Mouse (Mus musculus) C3H10T1/2 (cell line): ENCODE results near the gene Igsf8. TPM values are rescaled to one million over a fixed set of nuclear protein-coding genes. Genes with fewer than 3 reads are reported as not detected.

ENCODE experiments used
- polyA plus RNA-seq, 2 experiments: library from polyadenylated mRNA; unstranded; fragments of >200 nt; fragmentation: generic; extraction: Trizol; gene quantifications; one replicate each; pipeline ENCODE4 v1.2.1; 2012; ENCODE audit warnings: missing spikeins in 2 of 2

The Igsf8 gene
- 10 to 100 TPM; 24.5 to 59.9 TPM for polyA plus RNA-seq

DNA sequence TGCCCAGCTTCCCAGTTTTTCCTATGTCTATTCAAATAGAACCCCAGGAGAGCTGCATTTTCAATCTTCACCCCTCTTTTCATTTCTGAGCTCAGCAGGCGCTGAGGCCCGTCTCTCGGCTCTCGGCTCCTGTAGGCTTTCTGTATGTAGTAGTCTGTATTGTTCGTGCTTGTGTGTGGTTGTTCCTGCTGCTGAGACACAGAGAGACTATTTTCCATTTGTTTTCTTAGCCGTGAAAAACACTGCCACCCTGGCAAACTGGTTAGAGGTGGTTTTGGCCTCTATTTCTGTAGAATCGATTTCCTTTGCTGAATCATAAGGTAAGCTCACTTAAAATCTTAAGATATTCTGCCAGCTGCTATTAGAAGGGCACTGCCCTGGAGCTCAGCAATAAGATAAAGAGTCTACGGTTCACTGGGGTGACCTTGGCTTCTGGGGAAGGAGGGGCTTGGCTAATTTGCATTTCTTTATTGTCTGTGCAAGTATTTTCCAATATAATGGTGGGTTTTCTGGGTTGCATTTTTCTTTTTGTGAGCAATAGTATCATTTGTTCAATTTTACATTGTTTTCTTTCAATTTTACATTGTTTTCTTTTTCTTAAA, at the start of gene Igsf8:
Igsf8 (plus strand) TSS at position 165 of the 602 bp plus-strand sequence.

DNA sequence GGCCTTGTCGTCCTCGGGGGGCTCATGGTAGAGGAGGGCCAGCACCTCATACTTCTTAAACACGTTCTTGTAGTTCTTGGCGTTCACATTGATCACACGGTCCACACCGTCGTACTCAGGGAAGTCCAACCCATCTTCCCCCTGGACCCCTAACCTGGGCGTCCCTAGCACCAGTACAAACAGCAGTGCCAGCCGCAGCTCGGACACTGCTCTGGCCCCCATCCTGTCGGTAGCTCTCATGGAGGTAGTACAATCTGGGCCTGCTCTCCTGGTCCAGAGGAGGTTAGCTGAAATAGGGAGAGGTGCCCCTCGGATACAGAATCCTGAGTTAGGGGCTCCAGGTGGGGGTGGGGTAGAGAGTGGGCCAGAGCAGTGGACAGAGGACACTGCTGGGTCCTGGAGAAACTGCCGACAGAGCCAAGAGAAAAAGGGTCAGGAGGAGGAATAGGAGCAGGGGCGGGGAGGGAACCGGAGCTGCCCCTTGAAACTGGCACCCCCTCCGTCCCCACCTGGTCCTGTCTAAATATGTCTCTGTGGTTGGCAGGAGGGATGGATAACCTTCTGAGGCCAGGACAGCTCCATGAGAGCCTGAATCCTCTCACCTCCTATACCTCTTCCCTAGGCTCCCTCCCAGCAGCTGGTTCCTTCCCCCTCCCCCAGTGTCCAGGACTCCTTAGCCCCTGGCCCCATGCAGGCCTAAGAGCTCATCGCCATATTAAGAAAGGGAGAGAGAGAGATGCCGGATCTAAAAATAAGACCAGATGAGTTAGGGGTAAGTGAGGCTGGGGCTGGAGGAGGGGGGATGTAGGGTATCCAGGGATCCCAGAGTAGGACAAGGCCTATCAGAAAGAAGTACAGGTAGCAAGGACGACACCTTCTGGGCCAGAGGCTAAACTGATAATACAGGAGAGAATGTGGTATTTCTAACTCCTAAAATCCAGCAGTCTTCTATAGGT, 41.7 kb upstream of the Igsf8 start, which contains the start of gene Casq1:
Casq1 (minus strand) TSS at position 418 of the 956 bp plus-strand sequence.

DNA sequence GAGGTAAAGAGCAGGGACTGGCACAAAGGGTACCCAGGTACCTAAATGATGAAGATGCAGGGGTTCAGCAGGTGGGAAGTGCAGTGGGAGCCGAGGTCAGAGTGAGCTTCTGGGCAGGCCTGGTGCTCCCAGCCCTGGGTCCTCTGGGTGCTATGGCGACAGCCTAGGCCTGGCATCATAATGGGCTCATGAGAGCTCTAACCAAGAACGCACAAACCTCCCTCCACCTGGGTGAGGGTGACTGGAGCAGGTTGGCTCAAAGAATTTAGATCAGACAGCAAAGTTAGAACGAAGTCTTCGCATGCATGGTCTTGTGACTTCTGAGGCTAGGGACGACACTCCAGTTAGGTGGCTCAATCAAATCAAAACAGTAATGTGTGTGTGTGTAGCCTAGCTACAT, 3.1 kb upstream of the Igsf8 start, which contains the start of gene Atp1a4:
Atp1a4 (minus strand) TSS at position 101 of the 400 bp plus-strand sequence.

DNA sequence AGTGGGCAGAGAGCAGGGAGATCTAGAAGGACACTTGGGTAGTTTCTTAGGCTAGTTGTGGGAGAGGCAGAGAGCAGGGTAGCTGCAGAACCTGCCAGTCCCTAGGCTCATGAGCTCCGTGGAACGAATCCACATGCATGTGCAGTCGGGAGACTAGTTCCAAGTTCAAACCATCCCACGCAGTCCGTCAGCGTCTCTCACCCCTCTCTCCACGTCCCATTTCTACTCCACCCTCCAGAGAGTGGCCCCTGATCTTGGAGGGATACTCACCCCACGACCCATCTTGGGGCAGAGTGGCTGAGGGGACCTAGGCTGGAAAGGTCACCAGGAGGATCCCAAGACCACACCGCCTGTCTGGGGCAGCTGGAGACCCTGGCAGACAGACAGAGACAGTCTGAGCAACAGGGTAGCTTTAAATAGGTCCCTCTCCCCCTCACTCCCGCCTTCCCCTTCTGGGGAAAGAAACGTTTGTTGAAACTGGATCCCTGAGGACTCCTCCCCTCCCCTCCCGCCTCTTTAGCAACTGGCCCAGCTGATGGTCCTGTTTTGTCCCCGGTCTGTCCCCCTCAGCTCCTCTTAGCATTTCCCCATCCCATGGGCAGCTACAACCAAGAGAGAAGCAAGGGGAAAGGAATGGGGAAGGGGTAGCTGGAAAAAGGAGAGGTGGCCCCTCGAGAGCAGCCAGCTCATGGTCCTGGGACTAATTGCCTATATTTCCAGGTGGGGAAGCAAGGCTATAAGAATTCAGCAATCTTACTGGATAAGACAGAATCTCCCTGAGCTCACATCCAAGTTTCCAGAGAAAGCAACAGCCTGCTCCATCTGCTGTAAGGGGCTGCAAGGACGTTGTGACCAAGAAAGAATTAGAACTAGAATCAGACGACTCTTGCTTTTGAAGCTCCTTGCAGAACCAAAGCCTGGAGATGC, 36.4 kb downstream of the Igsf8 start, which contains the start of gene Atp1a2:
Atp1a2 (minus strand) TSS at position 454 of the 927 bp plus-strand sequence.

DNA sequence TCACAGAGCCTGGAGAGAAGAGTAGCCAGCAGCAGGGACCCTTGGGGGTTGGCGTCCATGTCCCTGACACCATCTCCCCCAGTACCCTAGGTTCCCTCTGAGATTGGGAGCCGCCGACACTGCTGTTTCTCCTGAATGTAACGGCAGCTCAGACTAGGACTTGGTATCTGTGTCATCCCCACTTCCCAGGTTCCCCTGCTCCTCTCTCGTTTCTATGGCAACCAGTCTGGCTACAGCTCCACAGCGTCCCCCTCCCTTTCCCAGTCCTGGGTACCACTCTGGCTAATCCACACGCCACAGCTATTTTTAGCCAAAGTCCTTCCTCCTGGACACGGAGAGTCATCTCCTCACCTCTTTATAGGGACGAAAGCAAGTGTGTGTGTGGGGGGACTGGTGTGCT, 67.7 kb downstream of the Igsf8 start, which contains the start of gene Kcnj9:
Kcnj9 (minus strand) TSS at position 188 of the 400 bp plus-strand sequence.

DNA sequence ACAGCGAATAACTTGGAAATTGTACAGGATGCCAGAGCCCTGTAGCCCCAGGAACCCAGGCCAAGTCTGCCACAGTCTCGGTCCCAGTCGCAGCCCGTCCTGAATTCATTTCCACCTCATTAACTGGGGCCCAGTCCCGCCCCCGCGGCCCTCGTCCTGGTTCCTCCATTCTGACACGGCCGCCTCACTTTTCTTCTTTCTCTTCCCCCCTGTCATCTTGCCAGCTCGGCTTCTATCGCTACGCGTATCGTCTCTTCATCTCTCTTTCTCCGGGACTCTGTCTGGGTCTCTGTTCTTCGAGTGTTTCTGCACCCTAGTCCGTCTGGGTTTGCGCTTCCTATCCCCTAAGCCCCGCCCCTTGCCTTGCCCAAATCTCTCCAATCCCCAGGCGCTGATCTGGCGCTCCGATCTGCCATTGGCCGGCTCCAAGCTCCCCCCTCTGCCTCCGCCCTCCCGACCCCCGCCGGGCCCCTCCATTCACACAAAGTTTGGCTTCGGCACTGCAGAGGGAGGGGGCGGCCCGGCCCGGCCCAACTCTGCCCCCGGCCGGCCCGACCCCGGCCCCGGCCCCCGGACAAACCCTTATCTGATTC, 79.4 kb downstream of the Igsf8 start, which contains the start of gene Kcnj10:
Kcnj10 (plus strand) TSS at position 482 of the 593 bp plus-strand sequence.

Other genes with a start within 250 kb of the Igsf8 start
- gene Vangl2, start 233.2 kb upstream of the Igsf8 start, polyA plus RNA-seq: 1 to 10 TPM; 1.4 to 5.0 TPM
- gene Nhlh1, start 204.1 kb upstream of the Igsf8 start, polyA plus RNA-seq: not detected
- 100 to 1,000 TPM in 1 of 2 experiments, 10 to 100 TPM in 1; 49.1 to 154 TPM for gene Copa, start 179.1 kb upstream of the Igsf8 start, polyA plus RNA-seq
- 10 to 100 TPM in 1 of 2 experiments, 1 to 10 TPM in 1; 9.3 to 52.9 TPM for gene Ncstn, start 178.8 kb upstream of the Igsf8 start, polyA plus RNA-seq
- 10 to 100 TPM; 22.3 to 50.0 TPM for gene Pex19, start 134.9 kb upstream of the Igsf8 start, polyA plus RNA-seq
- gene Dcaf8, start 113.6 kb upstream of the Igsf8 start, polyA plus RNA-seq: 10 to 100 TPM in 1 of 2 experiments, 1 to 10 TPM in 1; 8.8 to 50.5 TPM
- gene Pea15a, start 54.8 kb upstream of the Igsf8 start, polyA plus RNA-seq: 10 to 100 TPM; 38.3 to 71.0 TPM
- under 1 TPM; 0.02 to 0.40 TPM for gene Casq1, start 41.8 kb upstream of the Igsf8 start, polyA plus RNA-seq
- gene Atp1a4, start 3.2 kb upstream of the Igsf8 start, polyA plus RNA-seq: not detected
- gene Atp1a2, start 36.4 kb downstream of the Igsf8 start, polyA plus RNA-seq: under 1 TPM in 1 of 2 experiments, not detected in 1; 0.02 TPM
- under 1 TPM; under 0.01 to 0.19 TPM for gene Kcnj9, start 67.7 kb downstream of the Igsf8 start, polyA plus RNA-seq
- under 1 TPM in 1 of 2 experiments, not detected in 1; 0.01 TPM for gene Kcnj10, start 79.6 kb downstream of the Igsf8 start, polyA plus RNA-seq
- gene Pigm, start 114.9 kb downstream of the Igsf8 start, polyA plus RNA-seq: 1 to 10 TPM in 1 of 2 experiments, under 1 TPM in 1; 0.43 to 1.8 TPM
- gene Slamf9, start 213.7 kb downstream of the Igsf8 start, polyA plus RNA-seq: not detected
- gene Igsf9, start 220.1 kb downstream of the Igsf8 start, polyA plus RNA-seq: 1 to 10 TPM in 1 of 2 experiments, under 1 TPM in 1; 0.41 to 3.1 TPM
- gene Tagln2, start 238.4 kb downstream of the Igsf8 start, polyA plus RNA-seq: 100 to 1,000 TPM; 218 to 523 TPM